Mouse (Mus musculus): Measurements from ENCODE around the gene Vmn2r8.

GRCm38 (mm10) chr5:108743856-108744255 is 64.8 kb downstream of the Vmn2r8 start:
- TF ChIP-seq POLR2A (IDR thresholded peaks at IDR 0.05; ENCODE audit: borderline replicate concordance, extremely low read depth, low read depth, low read length) (no peak), CTCF (IDR thresholded peaks at IDR 0.05; ENCODE audit: insufficient read depth, low read length) (no peak)
